Mouse (Mus musculus): ENCODE measurements around the gene Dnaaf1.

Dnaaf1 gene

DNA sequence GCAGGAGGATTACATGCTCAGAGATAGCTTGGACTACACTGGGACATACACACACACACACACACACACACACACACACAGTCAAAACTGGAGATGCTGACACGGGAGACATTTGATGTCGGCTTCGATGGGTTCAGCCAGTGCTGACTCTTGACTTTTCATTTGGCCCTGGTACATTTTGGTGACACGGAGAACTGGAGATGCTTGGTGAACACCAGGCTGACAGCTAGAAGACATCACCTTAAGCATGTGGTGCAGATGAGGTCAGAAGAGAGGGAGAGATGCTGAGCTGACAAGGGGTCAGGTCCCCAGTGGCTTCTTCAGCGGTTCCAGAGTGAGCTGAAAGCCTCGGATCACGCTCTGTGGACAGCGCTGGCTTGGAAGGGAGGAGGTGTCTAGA, 48.0 kb downstream of the Dnaaf1 start:
- no peak for DNase-seq (ENCODE audit: low read depth, low spot score)

DNA sequence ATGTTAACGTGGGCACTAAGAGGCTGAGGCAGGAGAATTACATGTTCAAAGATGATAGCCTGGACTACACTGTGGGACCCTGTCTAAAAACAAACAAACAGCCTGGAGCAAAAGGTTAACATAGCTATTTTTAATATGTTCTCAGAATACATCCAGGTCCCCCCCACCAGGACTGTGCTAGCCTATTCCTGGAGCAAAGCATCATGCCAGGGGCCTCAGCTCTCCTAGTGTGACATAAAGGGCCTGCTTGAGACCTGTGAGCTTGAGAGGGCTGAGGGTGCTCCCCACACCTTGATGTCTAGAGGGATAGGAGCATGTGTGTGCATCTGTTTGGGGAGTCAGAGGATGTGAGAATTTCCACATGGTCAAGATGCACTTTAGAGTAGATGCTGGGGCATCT, 48.7 kb downstream of the Dnaaf1 start:
- no peak for DNase-seq (ENCODE audit: low read depth, low spot score)

DNA sequence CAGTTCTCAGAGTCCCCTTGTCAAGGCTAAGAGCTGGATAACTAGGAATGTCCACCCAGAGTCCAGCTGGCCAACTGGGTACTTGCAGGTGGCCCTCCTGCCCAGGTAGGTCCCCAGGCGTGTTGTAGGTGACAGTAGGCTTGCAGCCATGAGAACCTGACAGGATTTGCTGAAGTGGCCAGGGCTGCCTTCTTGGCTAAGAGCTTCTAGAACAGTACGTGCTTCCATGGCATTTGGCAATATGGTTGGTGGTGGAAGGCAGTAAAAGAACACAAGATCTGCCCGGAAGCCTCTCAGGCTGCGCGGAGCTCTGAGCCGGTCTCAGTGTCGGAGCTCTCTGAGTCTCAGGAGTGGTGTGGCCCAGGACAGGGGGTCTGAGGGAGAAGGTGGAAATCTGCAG, 49.9 kb downstream of the Dnaaf1 start:
- DNase-seq (ENCODE audit: low read depth, low spot score) = no peak

DNA sequence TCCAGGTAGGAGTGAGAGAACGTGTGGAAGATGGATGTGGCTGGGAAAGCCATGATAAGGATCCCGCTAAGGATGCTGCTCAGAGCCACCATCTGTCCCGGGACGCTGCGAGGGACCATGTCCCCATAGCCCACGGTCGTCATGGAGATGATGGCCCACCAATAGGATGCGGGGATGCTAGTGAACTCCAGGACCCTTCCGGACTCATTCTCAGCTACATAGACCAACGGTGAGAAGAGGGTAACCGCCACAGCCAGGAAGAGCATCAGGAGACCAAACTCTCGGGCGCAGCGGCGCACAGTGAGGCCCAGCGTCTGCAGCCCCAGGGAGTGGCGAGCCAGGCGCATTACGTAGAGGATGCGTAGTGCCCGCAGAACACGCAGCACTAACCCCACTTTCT, 50.8 kb downstream of the Dnaaf1 start:
- DNase-seq (ENCODE audit: low read depth, low spot score) = no peak

DNA sequence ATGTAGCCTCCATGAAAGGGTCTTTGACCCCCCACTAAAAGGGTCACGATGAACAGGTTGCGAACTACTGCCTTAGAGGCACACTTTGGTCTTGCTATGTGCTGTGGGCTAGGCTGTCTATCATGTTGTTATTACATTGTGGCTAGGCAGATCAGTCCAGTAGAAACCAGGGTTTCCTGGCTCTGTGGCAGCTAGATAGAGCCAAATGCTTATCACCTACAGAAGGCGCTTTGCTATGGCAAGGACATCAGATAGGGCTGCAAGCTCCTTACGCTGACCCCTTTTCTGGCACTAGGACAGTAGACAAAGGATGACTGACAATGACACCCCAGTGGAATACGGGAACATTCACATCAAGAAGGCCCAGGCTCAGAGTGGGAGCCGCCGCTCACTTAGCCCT, 52.2 kb downstream of the Dnaaf1 start:
- DNase-seq (ENCODE audit: low read depth, low spot score) = no peak

DNA sequence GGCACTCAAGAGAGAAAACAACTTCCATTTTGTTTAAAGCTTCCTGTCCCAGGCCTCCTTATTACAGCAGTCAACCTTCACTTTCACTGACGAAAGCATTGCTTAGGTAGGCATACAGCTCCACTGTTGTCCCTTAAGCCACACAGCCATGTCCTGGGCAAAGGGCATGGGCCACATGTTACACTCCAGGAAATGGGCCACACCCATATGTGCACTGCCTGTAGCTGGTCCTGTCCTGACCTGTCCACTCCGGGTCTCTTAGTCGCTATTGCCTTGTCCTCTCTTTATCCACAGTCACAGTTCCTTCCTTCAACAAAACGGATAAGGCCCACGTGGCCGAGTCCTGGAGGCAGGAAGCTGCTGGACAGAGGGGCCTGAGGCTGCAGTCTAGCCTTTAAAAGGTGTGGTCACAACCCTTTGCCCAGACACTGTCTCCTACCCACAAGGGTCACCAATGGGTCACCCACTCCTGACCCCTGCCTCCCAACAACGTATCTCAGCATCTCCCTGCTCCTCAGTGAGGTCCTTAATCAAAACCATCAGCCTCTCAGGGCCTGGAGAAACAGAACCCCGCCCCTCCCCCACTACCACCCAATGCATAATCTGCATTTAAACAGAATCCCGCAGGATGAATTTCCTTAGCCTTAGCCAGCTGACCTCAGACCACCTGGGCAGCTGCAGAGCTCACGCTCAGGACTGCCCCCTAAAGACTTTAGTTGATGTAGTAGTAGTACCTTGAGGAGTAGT, 52.8 kb downstream of the Dnaaf1 start:
- DNase-seq (ENCODE audit: low read depth, low spot score) = no peak

DNA sequence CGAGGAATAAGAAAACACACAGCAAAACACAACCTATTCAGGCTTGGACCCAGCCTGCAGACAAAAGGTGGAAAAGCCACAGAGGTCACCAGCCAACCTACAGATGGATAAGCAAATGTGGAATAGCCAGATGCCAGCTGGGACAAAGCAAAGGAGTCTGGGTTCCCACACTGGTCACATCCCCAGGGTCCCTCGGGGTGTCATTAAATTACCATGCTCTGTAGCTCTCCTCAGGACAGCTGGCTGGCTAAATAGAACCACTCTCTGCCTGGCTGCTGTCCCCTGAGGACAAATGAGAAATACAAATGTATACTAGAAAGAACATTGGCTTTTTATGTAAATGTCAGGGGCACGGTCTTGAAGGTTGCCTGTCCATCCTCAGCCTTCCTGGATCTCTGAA, 55.8 kb downstream of the Dnaaf1 start:
- DNase-seq (ENCODE audit: low read depth, low spot score) = no peak

DNA sequence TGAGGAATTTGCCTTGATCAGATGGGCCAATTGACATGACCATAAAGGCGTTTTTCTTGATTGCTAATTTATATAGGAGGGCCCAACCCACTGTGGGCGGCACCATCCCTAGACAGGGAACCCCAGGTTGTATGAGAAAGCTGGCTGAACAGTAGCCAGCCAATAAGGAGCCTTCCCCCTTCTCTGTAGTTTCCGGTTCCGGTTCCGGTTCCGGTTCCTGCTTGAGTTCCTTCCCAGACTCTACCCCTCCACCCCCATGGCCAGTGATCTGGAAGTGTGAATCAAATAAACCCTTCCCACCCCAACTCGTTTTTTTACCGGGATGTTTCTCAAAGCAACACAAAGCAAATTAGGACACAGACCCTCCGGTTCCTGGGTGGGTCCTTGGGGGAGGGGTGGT, 57.2 kb downstream of the Dnaaf1 start:
- no peak for DNase-seq (ENCODE audit: low read depth, low spot score)

DNA sequence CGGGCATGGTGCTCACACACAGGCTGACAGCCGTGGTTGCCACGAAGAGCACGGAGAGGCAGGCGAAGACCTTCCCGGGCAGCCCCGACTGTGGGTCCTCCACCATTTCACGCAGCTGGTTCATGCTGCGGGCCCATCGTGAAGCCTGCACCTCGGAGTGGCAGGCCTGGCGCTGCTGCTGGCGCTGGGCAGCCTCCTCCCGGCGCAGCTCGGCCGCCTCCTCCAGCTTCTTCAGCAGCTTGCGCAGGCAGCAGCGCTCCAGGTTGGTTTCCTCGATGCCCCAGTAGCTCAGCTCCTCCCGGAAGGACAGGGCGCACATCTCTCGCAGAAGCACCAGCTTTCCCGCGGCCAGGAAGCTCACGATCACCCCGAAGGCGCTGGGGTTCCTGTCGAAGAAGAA, 57.9 kb downstream of the Dnaaf1 start:
- no peak for DNase-seq (ENCODE audit: low read depth, low spot score)

DNA sequence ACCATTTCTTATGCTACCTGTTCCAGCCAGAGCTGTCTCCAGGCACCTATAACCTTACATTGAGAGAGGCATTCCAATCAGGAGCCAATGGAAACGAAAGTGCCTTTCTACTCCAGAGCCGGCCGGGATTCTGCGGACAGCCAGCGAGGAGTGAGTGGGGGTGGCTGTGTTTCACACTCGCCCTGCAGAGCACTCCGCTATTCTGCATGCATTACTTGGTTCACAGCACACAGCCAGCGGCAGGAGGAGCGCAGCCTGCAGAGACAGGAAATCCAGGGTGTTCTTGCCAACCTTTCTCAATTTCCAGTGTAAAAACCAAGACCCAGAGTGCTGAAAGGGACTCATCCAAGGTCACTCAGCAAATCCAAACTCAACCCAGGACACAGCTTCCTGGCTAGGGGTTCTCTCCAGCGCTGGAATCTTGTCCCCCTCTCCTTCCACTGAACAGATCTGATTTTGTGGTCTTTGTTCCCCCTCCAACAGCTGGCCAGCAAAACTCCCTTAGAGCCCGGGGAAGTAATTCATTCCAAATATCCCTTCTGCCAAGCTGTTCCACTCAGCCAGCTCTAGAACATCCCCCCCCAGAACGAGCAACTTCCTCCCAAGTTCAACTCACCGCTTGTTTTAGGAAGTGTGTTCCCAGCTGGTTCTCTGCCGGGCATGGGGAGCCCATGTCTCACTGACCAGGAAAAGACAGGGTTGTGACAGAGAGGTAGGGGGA, 59.7 kb downstream of the Dnaaf1 start:
- no peak for DNase-seq (ENCODE audit: low read depth, low spot score)

DNA sequence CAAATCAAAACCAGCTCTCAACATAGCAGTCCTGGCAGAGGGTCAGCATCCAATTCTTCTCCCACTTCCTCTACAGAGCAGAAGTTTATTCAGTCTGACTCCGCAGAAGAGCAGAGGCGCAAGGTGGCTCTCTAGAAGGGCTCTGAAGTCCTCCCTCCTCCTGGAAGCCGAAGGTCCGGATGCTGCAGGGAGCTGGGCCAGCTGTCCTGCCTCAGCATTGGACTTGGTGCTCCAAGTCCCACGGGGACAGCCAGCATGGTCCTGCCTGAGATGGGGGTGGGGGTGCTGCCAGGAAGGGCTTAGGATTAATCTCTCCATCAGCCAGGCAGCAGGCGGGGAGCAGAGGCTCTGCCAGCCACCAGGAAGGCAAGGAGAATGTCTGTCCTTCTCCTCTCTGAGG, 60.3 kb downstream of the Dnaaf1 start, which contains the start of gene Kcng4:
Kcng4 (minus strand) TSS at position 303 of the 400 bp plus-strand sequence.
- DNase-seq (ENCODE audit: low read depth, low spot score) = no peak

DNA sequence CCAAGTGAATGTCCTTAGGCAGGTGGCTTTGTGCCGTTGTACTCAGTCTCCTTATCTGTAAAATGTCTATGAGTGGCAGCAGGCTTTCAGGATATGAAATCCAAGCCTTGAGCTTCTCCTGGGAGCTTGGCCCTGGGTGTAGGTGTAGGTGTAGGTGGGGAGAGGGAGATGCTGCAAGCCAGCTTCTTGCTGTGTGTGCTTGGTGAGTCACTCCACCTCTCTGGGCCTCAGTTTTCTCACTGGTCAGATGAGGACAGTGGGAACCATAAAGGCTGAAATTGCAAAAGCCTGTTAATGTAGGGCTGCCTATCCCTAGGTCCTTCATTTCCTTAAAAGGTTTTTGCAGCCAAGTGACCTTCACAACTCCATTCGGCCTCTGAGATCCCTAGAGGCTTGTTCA, 60.9 kb downstream of the Dnaaf1 start:
- DNase-seq (ENCODE audit: low read depth, low spot score) = no peak

DNA sequence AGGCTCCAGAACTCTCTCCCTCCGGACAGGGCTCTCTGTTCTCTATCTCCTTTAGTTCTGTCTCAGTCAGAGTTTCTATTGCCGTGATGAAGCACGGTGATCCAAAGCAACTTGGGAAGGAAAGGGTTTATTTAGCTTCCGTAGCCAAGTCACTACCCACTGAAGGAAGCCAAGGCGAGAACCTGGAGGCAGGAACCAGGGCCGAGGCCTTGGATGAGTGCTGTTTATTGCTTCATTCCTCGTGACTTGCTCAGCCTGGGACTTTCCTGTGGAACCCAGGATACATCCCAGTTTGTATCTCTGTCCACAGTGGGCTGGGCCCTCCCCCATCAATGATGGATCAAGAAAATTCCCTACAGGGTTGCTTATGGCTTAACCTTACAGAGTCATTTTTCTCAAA, 61.7 kb downstream of the Dnaaf1 start:
- DNase-seq (ENCODE audit: low read depth, low spot score) = no peak

DNA sequence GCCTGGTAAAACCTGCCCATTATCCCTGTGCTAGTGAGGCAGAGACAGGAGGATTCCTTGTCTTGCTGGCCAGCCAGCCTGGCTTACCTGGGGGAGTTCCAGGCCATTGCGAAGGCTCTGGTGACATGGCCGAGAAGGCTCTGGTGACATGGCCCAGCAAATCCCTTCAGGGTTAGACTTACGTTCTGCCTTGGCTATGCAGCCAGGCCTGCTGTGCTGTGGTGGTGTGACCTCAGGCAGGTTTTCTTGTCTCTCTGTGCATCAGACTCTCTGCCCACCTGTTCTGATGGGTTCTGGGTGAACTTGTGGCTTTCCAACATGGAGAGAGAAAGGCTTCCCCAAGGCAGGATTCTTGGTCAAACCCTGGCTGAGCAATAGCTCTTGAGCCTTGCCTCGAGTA, 62.3 kb downstream of the Dnaaf1 start:
- DNase-seq (ENCODE audit: low read depth, low spot score) = no peak

DNA sequence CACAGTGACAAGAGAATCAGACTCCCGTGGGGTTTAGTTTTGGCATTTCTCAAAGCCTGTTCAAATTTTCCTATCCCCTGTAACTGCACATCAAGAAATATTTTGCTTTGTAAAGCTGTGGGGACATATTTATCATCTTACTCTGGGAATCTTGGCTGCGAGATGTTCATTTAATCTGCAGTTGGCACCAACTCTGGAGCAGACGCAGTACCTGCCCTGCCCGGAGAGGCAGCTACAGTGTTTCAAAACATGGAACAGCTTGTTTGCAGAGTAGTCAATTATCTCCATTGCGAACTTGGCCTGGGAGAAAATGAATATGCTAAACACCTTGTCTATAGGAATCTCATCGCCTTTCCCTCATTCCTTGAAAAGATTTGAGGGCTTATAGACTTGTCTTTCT, 63.2 kb downstream of the Dnaaf1 start:
- DNase-seq (ENCODE audit: low read depth, low spot score) = no peak

DNA sequence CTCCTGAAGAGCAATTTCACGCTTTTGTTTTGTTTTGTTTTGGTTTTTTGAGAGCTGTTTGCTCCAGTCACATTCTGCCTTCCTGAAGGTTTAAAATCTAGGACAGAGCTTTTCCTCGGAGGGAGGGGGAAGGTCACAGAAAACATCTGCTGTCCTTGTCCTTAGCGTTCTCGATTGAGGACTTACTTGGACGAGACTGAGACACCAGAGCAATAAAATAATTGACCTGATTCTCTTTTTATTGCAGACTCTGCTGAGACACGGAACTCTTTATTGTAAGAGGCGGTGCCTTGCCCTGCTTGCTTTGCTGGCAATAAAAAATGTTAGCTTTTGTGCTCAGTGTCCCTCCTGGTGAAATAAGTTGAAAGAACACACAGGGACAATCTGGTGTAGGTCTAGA, 64.8 kb downstream of the Dnaaf1 start:
- DNase-seq (ENCODE audit: low read depth, low spot score) = no peak

DNA sequence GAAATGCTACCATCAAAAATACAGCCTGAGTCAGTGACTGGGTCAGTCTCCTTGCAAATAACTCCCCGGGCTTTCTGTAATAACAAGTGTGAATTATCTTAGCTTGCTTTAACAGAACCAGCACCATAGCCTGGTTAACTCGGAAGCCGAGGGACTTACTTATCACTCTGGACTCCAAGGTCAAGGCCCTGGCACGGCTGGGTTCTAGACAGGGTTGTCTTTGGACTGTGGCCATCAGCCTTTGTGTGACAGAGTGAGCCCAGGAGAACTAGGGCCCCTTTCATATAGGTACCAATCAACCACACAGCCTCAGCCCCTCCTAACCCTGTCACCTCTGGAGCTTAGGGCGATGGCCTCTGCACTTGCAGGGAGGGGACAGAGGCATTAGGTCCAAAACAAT, 66.0 kb downstream of the Dnaaf1 start:
- no peak for DNase-seq (ENCODE audit: low read depth, low spot score)

DNA sequence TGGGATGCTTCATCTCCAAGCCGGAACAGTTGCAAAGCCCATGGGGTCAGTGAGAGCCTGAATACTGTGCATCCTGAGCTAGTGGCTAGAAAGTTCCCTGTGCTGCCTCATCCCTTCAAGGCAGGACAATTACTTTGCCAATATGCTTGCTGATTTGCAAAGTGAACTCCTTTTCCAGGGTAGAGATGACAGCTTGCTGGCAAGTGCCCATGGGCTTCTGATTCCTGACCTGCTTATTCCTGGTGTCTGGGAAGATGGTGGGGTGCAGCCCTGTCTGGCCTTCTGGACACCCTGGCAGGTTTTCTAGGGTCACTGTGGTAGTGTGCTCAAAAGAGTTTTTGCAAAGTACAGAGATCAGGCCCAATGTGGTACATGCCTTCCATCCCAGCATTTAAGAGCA, 67.9 kb downstream of the Dnaaf1 start:
- no peak for DNase-seq (ENCODE audit: low read depth, low spot score)

DNA sequence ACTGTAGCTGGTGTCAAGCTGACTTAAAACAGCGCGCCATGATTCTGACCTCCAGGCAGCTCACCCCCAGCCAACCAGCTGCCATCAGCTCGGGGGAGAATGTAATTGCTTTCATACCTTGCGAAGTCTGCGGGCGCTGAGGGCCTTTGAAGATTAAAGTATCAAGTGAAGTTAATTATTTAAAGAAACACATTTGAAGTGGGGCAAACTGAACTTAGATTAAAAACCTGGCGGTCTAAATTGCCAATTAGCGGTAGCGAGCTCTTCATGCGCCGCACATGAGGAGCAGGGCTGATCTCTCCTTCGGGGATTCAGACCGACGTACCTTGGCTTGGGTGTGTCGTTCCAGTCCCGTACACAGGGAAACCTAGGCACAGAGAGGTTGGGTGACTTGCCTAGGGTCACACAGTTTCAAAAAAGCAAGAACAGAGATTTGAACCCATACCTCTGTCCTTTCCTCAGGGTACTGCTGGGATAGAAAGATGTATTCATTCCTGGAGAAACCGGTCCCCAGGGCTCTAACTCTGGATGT, 69.5 kb downstream of the Dnaaf1 start:
- no peak for DNase-seq (ENCODE audit: low read depth, low spot score)

DNA sequence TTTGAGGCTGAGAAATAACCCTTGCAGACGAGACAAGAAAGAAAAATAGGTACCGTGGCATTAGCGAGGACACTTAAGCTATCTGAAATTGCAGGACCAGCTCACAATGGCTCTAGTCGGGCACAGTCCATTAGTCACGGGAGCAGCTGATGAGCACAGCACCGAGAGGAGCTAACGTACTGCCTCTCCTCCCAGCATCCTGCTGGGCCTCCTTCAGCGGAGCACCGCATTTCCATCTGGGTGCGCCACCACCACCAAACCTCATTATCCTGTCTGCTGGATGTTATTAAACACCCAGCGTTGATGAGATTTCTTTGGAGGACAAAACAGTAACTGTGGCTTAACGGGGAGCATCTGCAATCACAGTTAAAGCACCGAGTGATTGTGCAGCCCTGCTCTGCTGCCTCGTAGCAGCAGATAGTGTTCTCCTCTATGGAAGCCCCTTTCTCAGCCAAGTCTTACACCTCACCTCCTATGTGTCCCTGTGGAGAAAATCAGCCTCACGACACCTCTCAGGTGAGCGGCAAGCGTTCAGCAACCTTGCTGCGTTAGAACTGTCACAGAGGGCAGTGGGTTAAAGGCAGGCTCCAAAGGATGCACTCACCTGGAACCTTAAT, 70.1 kb downstream of the Dnaaf1 start:
- no peak for DNase-seq (ENCODE audit: low read depth, low spot score)

DNA sequence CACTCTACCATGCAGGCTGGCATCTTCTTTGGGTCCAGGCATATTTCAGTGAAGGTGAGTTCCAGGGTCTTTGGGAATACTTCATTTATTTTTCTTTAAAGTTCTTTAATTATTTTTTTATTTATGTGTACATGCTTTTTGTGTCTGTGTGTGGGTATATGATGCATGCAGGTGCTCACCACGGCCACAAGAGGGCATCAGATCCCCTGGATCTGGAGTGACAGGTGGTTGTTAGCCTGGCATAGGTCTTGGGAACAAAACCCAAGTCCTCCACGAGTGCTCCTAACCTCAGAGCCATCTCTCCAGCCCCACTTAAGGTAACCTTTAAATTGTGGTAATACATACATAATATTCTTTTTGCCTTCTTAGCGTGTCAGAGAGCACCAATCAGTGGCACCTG, 71.2 kb downstream of the Dnaaf1 start:
- DNase-seq (ENCODE audit: low read depth, low spot score) = no peak

DNA sequence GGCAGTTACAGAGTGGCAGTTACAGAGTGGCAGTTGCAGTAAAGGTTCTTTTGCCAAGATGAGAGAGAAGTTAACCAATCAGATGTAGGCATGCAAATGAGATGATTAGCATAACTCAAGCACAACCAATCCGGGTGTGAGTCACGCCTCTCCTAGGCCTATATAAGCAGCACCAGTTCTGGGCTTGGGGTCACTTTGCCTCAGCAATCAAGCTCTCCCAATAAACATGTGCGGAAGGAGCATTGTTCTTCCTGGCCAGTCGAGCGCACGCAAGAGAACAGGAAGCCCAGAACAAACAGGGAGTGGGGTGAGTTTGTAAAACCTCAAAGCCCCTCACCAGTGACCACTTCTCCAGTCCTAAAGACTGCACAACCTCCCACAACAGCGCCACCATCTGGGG, 71.8 kb downstream of the Dnaaf1 start:
- no peak for DNase-seq (ENCODE audit: low read depth, low spot score)
